Mouse (Mus musculus) kidney, embryonic 14.5 days (tissue): Measurements from ENCODE around the gene Sox5. TPM values are rescaled to one million over a fixed set of nuclear protein-coding genes. Genes with fewer than 3 reads are reported as not detected.

Experiments
- ATAC-seq: fragments of 200-750 bp; cut with Nextera tagmentation; 2 replicates; pipeline ENCODE4 v1.8.0; 2017; ENCODE audit warnings: moderate number of reproducible peaks, mild to moderate bottlenecking, moderate TSS enrichment, moderate library complexity; ENCODE audit not compliant: low FRiP score, low TSS enrichment
- H3K27ac ChIP-seq: fragments of 300-500 bp; sonication (generic); 2 replicates; pipeline ENCODE4 v1.5.1; 2014; ENCODE audit warnings: low read depth, mild to moderate bottlenecking, low read length, moderate library complexity, mixed read lengths
- H3K27me3 ChIP-seq: fragments of 300-500 bp; sonication (generic); 2 replicates; pipeline ENCODE4 v1.6.1; 2014; ENCODE audit warnings: mild to moderate bottlenecking, low read length; ENCODE audit not compliant: control insufficient read depth, insufficient read depth
- H3K36me3 ChIP-seq: fragments of 300-500 bp; sonication (generic); 2 replicates; pipeline ENCODE4 v1.6.1; 2014; ENCODE audit warnings: low read length, mixed read lengths; ENCODE audit not compliant: control insufficient read depth, insufficient read depth
- H3K4me1 ChIP-seq: fragments of 300-500 bp; sonication (generic); 2 replicates; pipeline ENCODE4 v1.6.1; 2014; ENCODE audit warnings: low read length, mixed read lengths; ENCODE audit not compliant: control insufficient read depth, insufficient read depth
- H3K4me2 ChIP-seq: fragments of 300-500 bp; sonication (generic); replicated peaks from 2 replicates; pipeline ENCODE4 v1.6.1; 2014; ENCODE audit warnings: low read depth, mild to moderate bottlenecking, low read length
- H3K4me3 ChIP-seq: fragments of 300-500 bp; sonication (generic); 2 replicates; pipeline ENCODE4 v1.5.1; 2014; ENCODE audit warnings: mild to moderate bottlenecking, low read length
- H3K9ac ChIP-seq: fragments of 300-500 bp; sonication (generic); 2 replicates; pipeline ENCODE4 v1.6.1; 2014; ENCODE audit warnings: low read depth, mild to moderate bottlenecking, low read length, moderate library complexity
- H3K9me3 ChIP-seq: fragments of 300-500 bp; sonication (generic); 2 replicates; pipeline ENCODE4 v1.6.1; 2016; ENCODE audit warnings: low read length; ENCODE audit not compliant: control insufficient read depth
- WGBS: fragments of 180-500 bp; shearing (Covaris S2); extraction: QIAGEN DNeasy Blood & Tissue Kit; methylation state at CpG from one replicate; pipeline ENCODE4 v1.1.7; 2014; 5-methylcytosine and 5-hydroxymethylcytosine counted together
- polyA plus RNA-seq: library from polyadenylated mRNA; unstranded; fragments of >200 nt; fragmentation: Nextera tagmentation; extraction: Ambion mirVana; gene quantifications from 2 replicates; pipeline ENCODE4 v1.2.1, GENCODE M21; 2014

The Sox5 gene
- polyA plus RNA-seq, 1 experiment from 2014 or later: 13.0 TPM

GRCm38 (mm10) chr6:144756444-144756843 is 25.3 kb downstream of the Sox5 start:
- H3K27me3 ChIP-seq: no peaks in the 10 kb centered on the region
- no peak overlapping the region for H3K9ac ChIP-seq
- no peaks in the 10 kb centered on the region for H3K9me3 ChIP-seq
- WGBS: 88% methylated on average over 14 of the region's 14 CpGs
- H3K36me3 ChIP-seq: no peaks in the 10 kb centered on the region
- no peaks in the 10 kb centered on the region; the same call in none of the 2 replicates for H3K4me1 ChIP-seq
- H3K4me2 ChIP-seq: no peak overlapping the region
- H3K27ac ChIP-seq: no peak overlapping the region
- no peak overlapping the region for H3K4me3 ChIP-seq
- ATAC-seq: no peak

DNA sequence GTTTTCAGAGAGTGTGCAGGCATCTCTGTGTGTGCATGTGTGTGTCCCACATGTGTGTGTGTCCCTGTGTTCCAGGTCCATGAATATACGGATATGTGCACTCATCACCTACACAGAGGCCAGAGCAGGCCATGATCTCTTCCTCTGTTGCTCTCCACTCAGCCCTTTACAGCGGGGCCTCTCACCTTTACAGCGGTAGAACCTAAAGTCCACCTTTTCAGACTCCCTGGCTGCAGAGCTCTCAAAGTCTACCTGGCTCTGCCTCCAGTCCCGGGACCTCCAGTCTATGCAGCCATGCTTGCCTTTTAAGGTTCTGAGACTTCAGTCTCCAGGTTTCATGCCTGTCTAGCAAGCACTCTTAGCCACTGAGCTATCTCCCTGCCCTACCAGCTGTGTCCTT is 26.5 kb downstream of the Sox5 start:
- Histone ChIP-seq H3K9me3 (no peaks in the 10 kb centered on the region), H3K36me3 (no peaks in the 10 kb centered on the region), H3K9ac (no peak overlapping the region), H3K4me3 (no peak overlapping the region), H3K4me2 (no peak overlapping the region), H3K27ac (no peak overlapping the region), H3K27me3 (no peaks in the 10 kb centered on the region), H3K4me1 (no peaks in the 10 kb centered on the region; the same call in none of the 2 replicates)
- 85% methylated on average over 4 of the region's 4 CpGs for WGBS
- ATAC-seq: no peak

- Histone ChIP-seq H3K36me3 (no peaks in the 10 kb centered on the region), H3K27me3 (no peaks in the 10 kb centered on the region), H3K27ac (no peak overlapping the region), H3K4me1 (no peaks in the 10 kb centered on the region; the same call in none of the 2 replicates), H3K9ac (no peak overlapping the region), H3K4me2 (no peak overlapping the region), H3K9me3 (no peaks in the 10 kb centered on the region), H3K4me3 (no peak overlapping the region)
- ATAC-seq: no peak
These were observed 27.4 kb downstream of the Sox5 start for GRCm38 (mm10) chr6:144754366-144754765.

- no peaks in the 10 kb centered on the region for H3K36me3 ChIP-seq
- no peaks in the 10 kb centered on the region; the same call in 1 of the 2 replicates for H3K4me1 ChIP-seq
- H3K27me3 ChIP-seq: no peaks in the 10 kb centered on the region
- no peak overlapping the region for H3K9ac ChIP-seq
- 27% methylated on average over 3 of the region's 3 CpGs for WGBS
- H3K4me2 ChIP-seq: no peak overlapping the region
- H3K27ac ChIP-seq: no peak overlapping the region
- no peaks in the 10 kb centered on the region for H3K9me3 ChIP-seq
- ATAC-seq: no peak
- no peak overlapping the region for H3K4me3 ChIP-seq
These were observed 27.8 kb downstream of the Sox5 start for GRCm38 (mm10) chr6:144753963-144754296.

DNA sequence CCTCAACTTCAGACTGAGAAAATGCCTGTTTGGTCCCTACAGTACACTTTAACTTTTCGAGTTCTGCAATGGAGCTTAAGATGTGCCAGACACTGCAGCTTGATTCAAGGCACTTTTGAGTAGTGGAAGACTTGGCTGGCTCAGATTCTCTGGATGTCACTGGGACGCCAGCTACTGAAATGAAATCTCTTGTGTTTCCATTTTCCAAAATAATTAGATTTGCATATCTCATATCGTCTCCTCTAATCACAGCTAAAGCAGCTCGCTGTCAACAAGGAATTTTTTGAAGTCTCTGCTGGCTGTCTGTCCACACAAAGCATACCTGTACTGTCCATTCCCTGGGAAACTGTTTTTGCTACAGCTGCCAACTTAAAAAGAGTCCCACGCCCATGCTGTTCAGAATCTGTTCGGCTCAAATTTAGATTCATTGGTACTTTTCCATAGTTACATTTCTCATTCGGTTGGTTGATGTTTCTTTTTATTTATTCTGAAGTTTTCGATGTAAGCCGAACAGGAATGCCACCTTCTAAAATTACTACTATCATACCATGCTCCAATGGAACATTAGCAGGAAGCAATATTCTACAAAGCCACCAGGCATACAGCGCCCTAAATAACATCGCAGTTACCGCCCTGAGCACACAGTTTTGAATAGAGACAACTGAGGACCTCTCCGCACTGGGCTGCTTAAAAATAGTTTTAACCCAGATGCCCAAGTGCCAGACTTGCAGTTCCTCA is 28.4 kb downstream of the Sox5 start:
- H3K4me3 ChIP-seq: no peak overlapping the region
- H3K27me3 ChIP-seq: no peaks in the 10 kb centered on the region
- H3K9ac ChIP-seq: no peak overlapping the region
- WGBS: 77% methylated on average over 13 of the region's 13 CpGs
- H3K4me1 ChIP-seq: no peaks in the 10 kb centered on the region; the same call in 1 of the 2 replicates
- no peak overlapping the region for H3K4me2 ChIP-seq
- H3K36me3 ChIP-seq: no peaks in the 10 kb centered on the region
- H3K27ac ChIP-seq: no peak overlapping the region
- ATAC-seq: no peak
- no peaks in the 10 kb centered on the region for H3K9me3 ChIP-seq

DNA sequence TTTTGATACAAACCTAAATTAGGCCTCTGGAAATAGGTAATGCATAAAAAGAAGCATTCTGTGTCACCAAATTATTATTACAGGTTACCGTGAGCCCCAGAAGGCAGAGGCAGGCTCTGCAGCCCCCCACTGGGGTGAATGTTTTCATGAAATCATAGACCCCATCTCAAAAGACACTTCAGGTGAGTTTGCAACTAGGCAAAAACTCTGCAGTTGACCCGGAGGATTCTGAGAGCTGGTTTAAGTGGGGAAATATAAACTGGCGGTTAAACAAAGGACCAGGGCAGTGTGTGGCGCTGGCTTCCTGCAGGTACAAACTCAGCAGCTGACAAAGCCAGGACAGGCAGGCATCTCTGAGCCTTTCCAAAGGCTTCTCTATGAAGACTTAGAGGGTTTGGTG is 30.2 kb downstream of the Sox5 start:
- Histone ChIP-seq H3K9ac (no peak overlapping the region), H3K9me3 (0 out of 2 replicates have a peak, but pooled peaks cover 4% of the 10 kb centered on the region), H3K4me1 (no peaks in the 10 kb centered on the region; the same call in 1 of the 2 replicates), H3K36me3 (no peaks in the 10 kb centered on the region), H3K27ac (no peak overlapping the region), H3K27me3 (no peaks in the 10 kb centered on the region), H3K4me2 (no peak overlapping the region), H3K4me3 (no peak overlapping the region)
- WGBS: 92% methylated on average over 4 of the region's 4 CpGs
- no peak for ATAC-seq

- no peak for ATAC-seq
- no peak overlapping the region for H3K4me3 ChIP-seq
- H3K9me3 ChIP-seq: 0 out of 2 replicates have a peak, but pooled peaks cover 4% of the 10 kb centered on the region
- H3K27me3 ChIP-seq: no peaks in the 10 kb centered on the region
- H3K4me2 ChIP-seq: no peak overlapping the region
- 36% methylated on average over 7 of the region's 7 CpGs for WGBS
- H3K36me3 ChIP-seq: no peaks in the 10 kb centered on the region
- no peak overlapping the region for H3K9ac ChIP-seq
- H3K27ac ChIP-seq: no peak overlapping the region
- H3K4me1 ChIP-seq: no peaks in the 10 kb centered on the region; the same call in 1 of the 2 replicates
These were observed 31.6 kb downstream of the Sox5 start for GRCm38 (mm10) chr6:144750197-144750596.

GRCm38 (mm10) chr6:144746436-144746835 is 35.3 kb downstream of the Sox5 start:
- no peak overlapping the region for H3K4me2 ChIP-seq
- H3K27ac ChIP-seq: no peak overlapping the region
- H3K9ac ChIP-seq: no peak overlapping the region
- no peaks in the 10 kb centered on the region; the same call in 1 of the 2 replicates for H3K27me3 ChIP-seq
- no peak overlapping the region for H3K4me3 ChIP-seq
- WGBS: 92% methylated on average over 10 of the region's 10 CpGs
- ATAC-seq: no peak
- no peaks in the 10 kb centered on the region for H3K36me3 ChIP-seq
- no peaks in the 10 kb centered on the region for H3K4me1 ChIP-seq
- H3K9me3 ChIP-seq: 0 out of 2 replicates have a peak, but pooled peaks cover 4% of the 10 kb centered on the region

GRCm38 (mm10) chr6:144742559-144742958 is 39.2 kb downstream of the Sox5 start:
- Histone ChIP-seq H3K36me3 (no peaks in the 10 kb centered on the region), H3K27me3 (no peaks in the 10 kb centered on the region; the same call in 1 of the 2 replicates), H3K4me2 (no peak overlapping the region), H3K4me3 (no peak overlapping the region), H3K9ac (no peak overlapping the region), H3K9me3 (0 out of 2 replicates have a peak, but pooled peaks cover 4% of the 10 kb centered on the region), H3K4me1 (no peaks in the 10 kb centered on the region), H3K27ac (no peak overlapping the region)
- ATAC-seq: no peak
- WGBS: 65% methylated on average over 3 of the region's 3 CpGs
